Comparison of ENCODE assay signal across 8 mouse cellular contexts in genomic region chr12:13249573-13249919, GRCm38 (mm10). TPM values are rescaled to one million over a fixed set of nuclear protein-coding genes. Genes with fewer than 3 reads are reported as not detected.
DNase-seq lines count a peak whose midpoint lies in the region; ATAC-seq and TF ChIP-seq lines count a peak whose summit lies in the region.

No protein-coding gene starts in this region.

- no peaks in the 10 kb centered on the region for H3K9me3 ChIP-seq in heart, embryonic 13.5 days
- H3K9me3 ChIP-seq in MEL (replicated peaks; ENCODE audit: insufficient read depth, low read length) = no peaks in the 10 kb centered on the region
- no peaks in the 10 kb centered on the region for H3K9me3 ChIP-seq in hindbrain, embryonic 12.5 days (replicated peaks)

- WGBS in heart, embryonic 13.5 days = 85% methylated on average over 3 of the region's 3 CpGs
- WGBS in hindbrain, embryonic 12.5 days = 94% methylated on average over 3 of the region's 3 CpGs

- H3K79me2 ChIP-seq in MEL (ENCODE audit: control insufficient read depth, insufficient read depth, low read length, poor library complexity) = peaks cover 17% of the 10 kb centered on the region

- no peak overlapping the region for H3K27ac ChIP-seq in heart, embryonic 13.5 days (replicated peaks)
- no peak overlapping the region for H3K27ac ChIP-seq in MEL (ENCODE audit: control insufficient read depth, low read depth, low read length)
- peak overlapping the region; percentile 93 for H3K27ac ChIP-seq in hindbrain, embryonic 12.5 days

- H3K4me2 ChIP-seq in heart, embryonic 13.5 days = peak overlapping the region; percentile 72
- peak overlapping the region; percentile 55 for H3K4me2 ChIP-seq in hindbrain, embryonic 12.5 days (replicated peaks)

- no peak for TF ChIP-seq POLR2A in MEL (IDR thresholded peaks at IDR 0.05; ENCODE audit: control insufficient read depth in 1 of 2, insufficient read depth in 1 of 2, low read depth in 1 of 2, low read length in 2 of 2, poor library complexity in 1 of 2)

- no peak for DNase-seq in heart, postnatal 10 days
- DNase-seq in MEL (ENCODE audit: low read depth, low spot score) = no peak
- no peak for DNase-seq in ovary, postnatal 36 days (ENCODE audit: low spot score)
- DNase-seq in urinary bladder, postnatal 25 days (ENCODE audit: low spot score) = no peak
- no peak for DNase-seq in urinary bladder, postnatal 36 days (ENCODE audit: low spot score in 2 of 2)

- H3K9ac ChIP-seq in heart, embryonic 13.5 days = peak overlapping the region; percentile 95
- H3K9ac ChIP-seq in MEL (ENCODE audit: control insufficient read depth, low read depth, low read length, poor library complexity, severe bottlenecking) = peak overlapping the region; percentile 94
- peak overlapping the region; percentile 92 for H3K9ac ChIP-seq in hindbrain, embryonic 12.5 days

- H3K36me3 ChIP-seq in heart, embryonic 13.5 days = peaks cover 11% of the 10 kb centered on the region
- peaks cover 0 to 13% of the 10 kb centered on the region in 2 experiments; a peak in 3 of 4 replicates for H3K36me3 ChIP-seq in MEL (ENCODE audit: control insufficient read depth in 1 of 2, insufficient read depth in 2 of 2, low read length in 2 of 2)
- H3K36me3 ChIP-seq in hindbrain, embryonic 12.5 days = 0 out of 2 replicates have a peak, but pooled peaks cover under 1% of the 10 kb centered on the region

- H3K27me3 ChIP-seq in heart, embryonic 13.5 days (replicated peaks) = no peaks in the 10 kb centered on the region
- H3K27me3 ChIP-seq in MEL (ENCODE audit: control insufficient read depth in 1 of 2, insufficient read depth in 2 of 2, low read length in 2 of 2) = peaks cover 2% of the 10 kb centered on the region in 2 experiments; a peak in 3 of 4 replicates
- H3K27me3 ChIP-seq in hindbrain, embryonic 12.5 days = no peaks in the 10 kb centered on the region

- H3K4me3 ChIP-seq in heart, embryonic 13.5 days = peak overlapping the region; percentile 85
- peak overlapping the region; percentile 66 to 91 for H3K4me3 ChIP-seq in MEL (ENCODE audit: control insufficient read depth in 1 of 2, insufficient read depth in 1 of 2, low read depth in 2 of 2, low read length in 2 of 2)
- H3K4me3 ChIP-seq in hindbrain, embryonic 12.5 days = peak overlapping the region; percentile 88

- intact Hi-C loops in heart, postnatal 10 days (cut with DNase I) = no loop called here

- TF ChIP-seq RAD21 in MEL (IDR thresholded peaks at IDR 0.05; ENCODE audit: low read depth, low read length) = no peak

- H3K4me1 ChIP-seq in heart, embryonic 13.5 days = peaks cover 17% of the 10 kb centered on the region
- H3K4me1 ChIP-seq in MEL (ENCODE audit: control insufficient read depth in 1 of 2, insufficient read depth in 2 of 2, low read length in 2 of 2) = peaks cover 5 to 7% of the 10 kb centered on the region in 2 experiments; a peak in 2 of 4 replicates
- H3K4me1 ChIP-seq in hindbrain, embryonic 12.5 days = 0 out of 2 replicates have a peak, but pooled peaks cover 4% of the 10 kb centered on the region

- ATAC-seq in heart, embryonic 13.5 days (ENCODE audit: extremely low read depth, insufficient number of reproducible peaks, low FRiP score, low TSS enrichment) = no peak
- ATAC-seq in hindbrain, embryonic 12.5 days (ENCODE audit: low FRiP score) = peak; percentile 40
- 0 out of 2 replicates have a peak, but pooled peaks have one; percentile 6 for ATAC-seq in megakaryocyte-erythroid progenitor cell, adult 5-6 weeks (replicated peaks; ENCODE audit: low FRiP score, low TSS enrichment, poor library complexity, severe bottlenecking)

- TF ChIP-seq CTCF in MEL (IDR thresholded peaks at IDR 0.05 in 2 of 3, conservative IDR thresholded peaks at IDR 0.05 in 1 of 3; ENCODE audit: control insufficient read depth in 1 of 3, insufficient read depth in 1 of 3, low read depth in 2 of 3, low read length in 3 of 3, poor library complexity in 1 of 3, severe bottlenecking in 1 of 3) = no peak

- no peak for TF ChIP-seq EP300 in MEL (IDR thresholded peaks at IDR 0.05; ENCODE audit: low read depth in 1 of 2, low read length in 2 of 2)

TF ChIP-seq in MEL, 35 proteins besides CTCF, POLR2A, EP300 and RAD21:
- TF ChIP-seq TAL1 (IDR thresholded peaks at IDR 0.05; ENCODE audit: low read length) (no peak), CHD2 (IDR thresholded peaks at IDR 0.05; ENCODE audit: low read length) (no peak), NELFE (IDR thresholded peaks at IDR 0.05; ENCODE audit: low read depth, low read length) (no peak), POLR2AphosphoS2 (IDR thresholded peaks at IDR 0.05; ENCODE audit: low read length) (no peak), GABPA (IDR thresholded peaks at IDR 0.05; ENCODE audit: low read depth, low read length) (no peak), ZC3H11A (IDR thresholded peaks at IDR 0.05; ENCODE audit: low read depth, low read length) (no peak), MYC (IDR thresholded peaks at IDR 0.05; ENCODE audit: low read depth, low read length) (no peak), USF2 (IDR thresholded peaks at IDR 0.05; ENCODE audit: borderline replicate concordance in 1 of 2, insufficient read depth in 1 of 2, low read depth in 1 of 2, low read length in 2 of 2) (no peak), MYB (IDR thresholded peaks at IDR 0.05; ENCODE audit: low read depth, low read length) (no peak), SMC3 (IDR thresholded peaks at IDR 0.05; ENCODE audit: low read depth, low read length) (no peak)

RNA-seq across cellular contexts. Expression of gene Ddx1, which starts 0.5 kb away (rescaled TPM):
- polyA plus RNA-seq in heart, embryonic 13.5 days (2015; fragmentation: Nextera tagmentation; extraction: Ambion mirVana) = 83.0 and 91.9 TPM in 2 replicates
- total RNA-seq in heart, postnatal 10 days (2021) = 10 to 100 TPM; 83.0 to 91.4 TPM
- total RNA-seq in MEL (2012; rRNA removed) = 75.4 and 77.2 TPM in 2 replicates
- polyA plus RNA-seq in MEL (2012; ENCODE audit: insufficient read depth in 1 of 2, insufficient read length in 2 of 2, low read depth in 1 of 2, low replicate concordance in 2 of 2, missing spikeins in 1 of 2) = 1,000 to 10,000 TPM in 1 of 2 experiments, 100 to 1,000 TPM in 1; 134 to 1,375 TPM
- 142 TPM in 2 replicates for polyA plus RNA-seq in hindbrain, embryonic 12.5 days (2016; fragmentation: Nextera tagmentation; extraction: Ambion mirVana)
- 80.1 and 98.9 TPM in 2 replicates for total RNA-seq in megakaryocyte-erythroid progenitor cell, adult 5-6 weeks (2014; fragmentation: Nextera tagmentation)
- 275 and 333 TPM in 2 replicates for total RNA-seq in megakaryocyte-erythroid progenitor cell, adult 5-6 weeks (2017)

RNA-seq across cellular contexts. Expression of gene Nbas, which starts 19.4 kb away (rescaled TPM):
- 7.0 and 7.1 TPM in 2 replicates for polyA plus RNA-seq in heart, embryonic 13.5 days (2015; fragmentation: Nextera tagmentation; extraction: Ambion mirVana)
- total RNA-seq in heart, postnatal 10 days (2021) = 10 to 100 TPM; 22.6 to 24.4 TPM
- 24.2 and 26.6 TPM in 2 replicates for total RNA-seq in MEL (2012; rRNA removed)
- 10 to 100 TPM in 1 of 2 experiments, not detected in 1; 25.7 TPM for polyA plus RNA-seq in MEL (2012; ENCODE audit: insufficient read depth in 1 of 2, insufficient read length in 2 of 2, low read depth in 1 of 2, low replicate concordance in 2 of 2, missing spikeins in 1 of 2)
- 18.0 and 19.1 TPM in 2 replicates for polyA plus RNA-seq in hindbrain, embryonic 12.5 days (2016; fragmentation: Nextera tagmentation; extraction: Ambion mirVana)
- 18.7 and 19.7 TPM in 2 replicates for total RNA-seq in megakaryocyte-erythroid progenitor cell, adult 5-6 weeks (2014; fragmentation: Nextera tagmentation)
- total RNA-seq in megakaryocyte-erythroid progenitor cell, adult 5-6 weeks (2017) = 13.7 and 15.8 TPM in 2 replicates
